Mouse (Mus musculus) MEL (cell line): ENCODE data around the gene Itga10. TPM values are rescaled to one million over a fixed set of nuclear protein-coding genes. Genes with fewer than 3 reads are reported as not detected.

Experiments used
- DNase-seq: peaks from one replicate; pipeline ENCODE4 v3.0.0; 2011; ENCODE audit warnings: low read depth, low spot score
- H3K27ac ChIP-seq: 2 replicates; pipeline ENCODE4 v1.5.1; 2012; ENCODE audit warnings: low read depth, mild to moderate bottlenecking, control low read depth, low read length, moderate library complexity; ENCODE audit not compliant: control insufficient read depth
- H3K27me3 ChIP-seq, 2 experiments: fragments of 150-350 bp in 1 of 2; sonication (generic) in 1 of 2; 2 replicates each; pipeline ENCODE4 v1.6.1; 2012; ENCODE audit warnings: low read length in 2 of 2, mild to moderate bottlenecking in 2 of 2, improper control_type of control experiment in 1 of 2, moderate library complexity in 1 of 2; ENCODE audit not compliant: insufficient read depth in 2 of 2, control insufficient read depth in 1 of 2
- H3K36me3 ChIP-seq, 2 experiments: 2 replicates each; pipeline ENCODE4 v1.6.1; 2012 to 2014; ENCODE audit warnings: low read length in 2 of 2, improper control_type of control experiment in 1 of 2, inconsistent platforms in 1 of 2, mild to moderate bottlenecking in 1 of 2; ENCODE audit not compliant: insufficient read depth in 2 of 2, control insufficient read depth in 1 of 2
- H3K4me1 ChIP-seq, 2 experiments: fragments of 150-350 bp in 1 of 2; sonication (generic) in 1 of 2; 2 replicates each; pipeline ENCODE4 v1.6.1; 2012; ENCODE audit warnings: low read length in 2 of 2, improper control_type of control experiment in 1 of 2, mild to moderate bottlenecking in 1 of 2; ENCODE audit not compliant: insufficient read depth in 2 of 2, control insufficient read depth in 1 of 2
- H3K4me3 ChIP-seq, 2 experiments: fragments of 150-350 bp in 1 of 2; sonication (generic) in 1 of 2; 2 replicates each; pipeline ENCODE4 v1.5.1; 2012; ENCODE audit warnings: low read depth in 2 of 2, low read length in 2 of 2, mild to moderate bottlenecking in 2 of 2, moderate library complexity in 2 of 2, control low read depth in 1 of 2, improper control_type of control experiment in 1 of 2; ENCODE audit not compliant: control insufficient read depth in 1 of 2, insufficient read depth in 1 of 2
- H3K79me2 ChIP-seq: 2 replicates; pipeline ENCODE4 v1.6.1; 2012; ENCODE audit warnings: mild to moderate bottlenecking, low read length, moderate library complexity; ENCODE audit not compliant: control insufficient read depth, poor library complexity, insufficient read depth
- H3K9ac ChIP-seq: 2 replicates; pipeline ENCODE4 v1.6.1; 2012; ENCODE audit warnings: low read depth, mild to moderate bottlenecking, control low read depth, low read length, moderate library complexity; ENCODE audit not compliant: control insufficient read depth, poor library complexity, severe bottlenecking
- H3K9me3 ChIP-seq: fragments of 150-350 bp; sonication (generic); replicated peaks from 2 replicates; pipeline ENCODE4 v1.6.1; 2012; ENCODE audit warnings: mild to moderate bottlenecking, low read length, improper control_type of control experiment, moderate library complexity; ENCODE audit not compliant: insufficient read depth
- CHD1 ChIP-seq: IDR thresholded peaks from 2 replicates; pipeline ENCODE4 v1.6.1; 2012; ENCODE audit warnings: low read depth, mild to moderate bottlenecking, inconsistent platforms, low read length, improper control_type of control experiment
- CHD2 ChIP-seq: IDR thresholded peaks from 2 replicates; pipeline ENCODE4 v1.6.1; 2011; ENCODE audit warnings: low read length, improper control_type of control experiment
- CTCF ChIP-seq, 3 experiments: IDR thresholded peaks in 2 of 3; conservative IDR thresholded peaks in 1 of 3; 2 replicates each; pipeline ENCODE4 v1.5.1; 2011 to 2012; ENCODE audit warnings: low read length in 3 of 3, low read depth in 2 of 3, mild to moderate bottlenecking in 2 of 3, improper control_type of control experiment in 1 of 3, inconsistent platforms in 1 of 3, mixed read lengths in 1 of 3, moderate library complexity in 1 of 3; ENCODE audit not compliant: control insufficient read depth in 1 of 3, insufficient read depth in 1 of 3, poor library complexity in 1 of 3, severe bottlenecking in 1 of 3
- E2F4 ChIP-seq: IDR thresholded peaks from 2 replicates; pipeline ENCODE4 v1.6.1; 2011; ENCODE audit warnings: low read depth, low read length, improper control_type of control experiment, borderline replicate concordance
- ETS1 ChIP-seq: IDR thresholded peaks from 2 replicates; pipeline ENCODE4 v1.6.1; 2012; ENCODE audit warnings: low read depth, mild to moderate bottlenecking, inconsistent platforms, low read length, improper control_type of control experiment, moderate library complexity
- GABPA ChIP-seq: IDR thresholded peaks from 2 replicates; pipeline ENCODE4 v1.6.1; 2012; ENCODE audit warnings: low read depth, mild to moderate bottlenecking, inconsistent platforms, low read length, improper control_type of control experiment, moderate library complexity
- KAT2A ChIP-seq: conservative IDR thresholded peaks from 2 replicates; pipeline ENCODE4 v1.6.1; 2012; ENCODE audit warnings: low read depth, low read length, improper control_type of control experiment, inconsistent platforms
- MAX ChIP-seq: IDR thresholded peaks from 2 replicates; pipeline ENCODE4 v1.6.1; 2011; ENCODE audit warnings: low read length, improper control_type of control experiment
- MYB ChIP-seq: IDR thresholded peaks from 2 replicates; pipeline ENCODE4 v1.6.1; 2011; ENCODE audit warnings: mild to moderate bottlenecking, low read depth, low read length, improper control_type of control experiment
- NELFE ChIP-seq: IDR thresholded peaks from 2 replicates; pipeline ENCODE4 v1.6.1; 2011; ENCODE audit warnings: low read depth, low read length, improper control_type of control experiment
- RAD21 ChIP-seq: IDR thresholded peaks from 2 replicates; pipeline ENCODE4 v1.6.1; 2011; ENCODE audit warnings: mild to moderate bottlenecking, low read depth, low read length, improper control_type of control experiment
- SIN3A ChIP-seq: IDR thresholded peaks from 2 replicates; pipeline ENCODE4 v1.6.1; 2012; ENCODE audit warnings: low read length, improper control_type of control experiment, inconsistent platforms
- SMC3 ChIP-seq: IDR thresholded peaks from 2 replicates; pipeline ENCODE4 v1.6.1; 2011; ENCODE audit warnings: low read depth, low read length, improper control_type of control experiment
- TAL1 ChIP-seq: IDR thresholded peaks from 2 replicates; pipeline ENCODE4 v1.6.1; 2012; ENCODE audit warnings: mild to moderate bottlenecking, inconsistent platforms, low read length, moderate library complexity, mixed read lengths
- TBP ChIP-seq: IDR thresholded peaks from 2 replicates; pipeline ENCODE4 v1.8.0; 2011; ENCODE audit warnings: low read depth, low read length, improper control_type of control experiment
- UBTF ChIP-seq: IDR thresholded peaks from 2 replicates; pipeline ENCODE4 v1.6.1; 2012; ENCODE audit warnings: low read depth, mild to moderate bottlenecking, inconsistent platforms, low read length, improper control_type of control experiment, moderate library complexity, borderline replicate concordance; ENCODE audit not compliant: insufficient read depth
- USF2 ChIP-seq, 2 experiments: IDR thresholded peaks; 2 replicates each; pipeline ENCODE4 v1.6.1; 2011 to 2012; ENCODE audit warnings: improper control_type of control experiment in 2 of 2, low read length in 2 of 2, borderline replicate concordance in 1 of 2, inconsistent platforms in 1 of 2, low read depth in 1 of 2, mild to moderate bottlenecking in 1 of 2; ENCODE audit not compliant: insufficient read depth in 1 of 2
- ZC3H11A ChIP-seq: IDR thresholded peaks from 2 replicates; pipeline ENCODE4 v1.6.1; 2012; ENCODE audit warnings: low read depth, mild to moderate bottlenecking, inconsistent platforms, low read length, improper control_type of control experiment
- ZMIZ1 ChIP-seq: IDR thresholded peaks from 2 replicates; pipeline ENCODE4 v1.6.1; 2012; ENCODE audit warnings: low read depth, mild to moderate bottlenecking, inconsistent platforms, low read length, improper control_type of control experiment, moderate library complexity
- ZNF384 ChIP-seq: IDR thresholded peaks from 2 replicates; pipeline ENCODE4 v1.6.1; 2012; ENCODE audit warnings: low read depth, mild to moderate bottlenecking, inconsistent platforms, low read length, improper control_type of control experiment
- polyA plus RNA-seq, 2 experiments: library from polyadenylated mRNA; stranded (reverse) in 1 of 2; unstranded in 1 of 2; fragments of >175 nt in 1 of 2; fragments of >200 nt in 1 of 2; gene quantifications; 2 replicates each; pipeline versions ENCODE4 v1.2.1 to v1.2.4; 2012; ENCODE audit warnings: low replicate concordance in 2 of 2, low read depth in 1 of 2; ENCODE audit not compliant: insufficient read length in 2 of 2, insufficient read depth in 1 of 2, missing spikeins in 1 of 2
- total RNA-seq: library from RNA; depleted of rRNA; stranded (reverse); fragments of 300-350 nt; gene quantifications from 2 replicates; pipeline ENCODE4 v1.2.3, GENCODE M21; 2012

Itga10 gene
- total and polyA plus RNA-seq, 3 experiments, result 1.0 to 2.9 TPM; not detected in 1

DNA sequence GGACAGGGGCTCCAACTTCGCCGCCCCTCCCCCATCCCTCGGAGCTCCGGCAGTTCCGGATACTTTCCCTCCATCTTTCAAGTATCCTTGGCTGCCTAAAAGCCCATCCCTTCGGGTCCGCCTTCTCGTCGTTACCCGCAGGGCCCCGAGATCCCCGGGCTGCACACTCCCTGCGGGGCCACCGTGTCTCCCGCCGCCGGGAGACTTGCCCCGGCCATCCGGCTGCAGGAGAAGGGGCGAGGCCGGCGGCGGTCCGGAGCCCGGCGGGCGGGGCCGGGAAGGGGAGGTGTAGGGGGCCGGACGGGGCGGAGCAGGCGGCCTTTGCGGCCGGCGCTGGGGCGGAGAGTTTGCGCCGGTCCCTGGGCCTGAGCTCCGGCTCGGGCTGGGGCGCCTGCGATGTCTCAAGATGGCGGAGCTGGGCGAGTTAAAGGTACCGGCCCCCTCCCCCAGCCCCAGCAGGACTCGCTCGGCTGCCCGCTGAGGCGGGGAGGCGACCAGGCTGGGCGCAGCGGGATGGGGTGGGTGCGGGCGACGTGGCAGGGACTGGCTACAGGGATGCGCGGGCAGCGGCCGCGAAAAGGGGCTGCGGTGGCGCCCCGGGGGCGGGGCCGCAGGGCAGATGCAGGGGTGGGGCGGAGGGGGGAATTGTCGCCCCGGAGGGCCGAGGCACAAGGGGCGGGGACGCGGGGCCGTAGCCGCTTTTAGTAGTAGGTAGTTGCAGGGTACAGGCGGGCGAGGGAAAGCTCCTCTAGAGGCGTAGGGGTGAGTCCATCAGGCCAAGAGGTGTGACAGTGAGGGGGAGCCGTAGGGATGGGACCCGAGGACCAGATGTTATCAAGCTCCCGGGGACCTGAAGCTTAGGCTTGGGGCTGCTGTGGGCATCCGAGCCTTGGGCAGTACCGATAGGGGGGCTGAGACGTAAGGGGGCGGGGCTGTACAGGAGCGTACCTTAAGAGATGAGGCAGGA, 51.7 kb downstream of the Itga10 start (continued):
- TF ChIP-seq USF2 (IDR thresholded peaks at IDR 0.05; ENCODE audit: borderline replicate concordance in 1 of 2, insufficient read depth in 1 of 2, low read depth in 1 of 2, low read length in 2 of 2), result no peak
- TF ChIP-seq CHD2, result peak; percentile 83
- 0 out of 2 replicates have a peak, but pooled peaks have one; percentile 18 for TF ChIP-seq ZC3H11A
- TF ChIP-seq KAT2A, result no peak
- no peak for TF ChIP-seq TAL1
- TF ChIP-seq E2F4, result no peak

GRCm38 (mm10) chr3:96698993-96699690, 53.8 kb downstream of the Itga10 start:
- H3K4me1 ChIP-seq, result peaks cover 5 to 13% of the 10 kb centered on the region in 2 experiments; a peak in 3 of 4 replicates
- H3K27ac ChIP-seq, result no peak overlapping the region
- H3K79me2 ChIP-seq, result peaks cover 3% of the 10 kb centered on the region; the same call in 1 of the 2 replicates
- no peak overlapping the region for H3K4me3 ChIP-seq
- H3K9ac ChIP-seq, result no peak overlapping the region
- TF ChIP-seq MYB, result no peak
- no peak for TF ChIP-seq TBP
- TF ChIP-seq MAX, result no peak
- no peak for TF ChIP-seq ZNF384
- TF ChIP-seq ETS1, result no peak
- no peak for TF ChIP-seq ZMIZ1
- no peak for TF ChIP-seq SIN3A
- peaks cover 0 to 13% of the 10 kb centered on the region in 2 experiments; a peak in 2 of 4 replicates for H3K36me3 ChIP-seq
- no peaks in the 10 kb centered on the region for H3K9me3 ChIP-seq
- H3K27me3 ChIP-seq, result no peaks in the 10 kb centered on the region
- no peak for DNase-seq

GRCm38 (mm10) chr3:96700376-96700775, 55.0 kb downstream of the Itga10 start:
- H3K9me3 ChIP-seq, result no peaks in the 10 kb centered on the region
- no peak overlapping the region for H3K4me3 ChIP-seq
- H3K36me3 ChIP-seq, result peaks cover 0 to 8% of the 10 kb centered on the region in 2 experiments; a peak in 2 of 4 replicates
- H3K27ac ChIP-seq, result no peak overlapping the region
- TF ChIP-seq ZC3H11A, result peak; percentile 70
- peak; percentile 74 for TF ChIP-seq RAD21
- TF ChIP-seq CTCF (IDR thresholded peaks at IDR 0.05 in 2 of 3, conservative IDR thresholded peaks at IDR 0.05 in 1 of 3; ENCODE audit: control insufficient read depth in 1 of 3, insufficient read depth in 1 of 3, low read depth in 2 of 3, low read length in 3 of 3, poor library complexity in 1 of 3, severe bottlenecking in 1 of 3), result peak; percentile 50 to 96 (median 87)
- no peak for TF ChIP-seq UBTF
- no peak for TF ChIP-seq ZMIZ1
- peak; percentile 93 for TF ChIP-seq SMC3
- TF ChIP-seq NELFE, result no peak
- TF ChIP-seq GABPA, result no peak
- no peak for TF ChIP-seq CHD1
- peaks cover 3% of the 10 kb centered on the region; the same call in 1 of the 2 replicates for H3K79me2 ChIP-seq
- H3K9ac ChIP-seq, result no peak overlapping the region
- peak; percentile 88 for DNase-seq
- H3K27me3 ChIP-seq, result no peaks in the 10 kb centered on the region
- peaks cover 5 to 10% of the 10 kb centered on the region in 2 experiments; a peak in 3 of 4 replicates for H3K4me1 ChIP-seq
